ENCODE assay signal across 20 mouse cellular contexts in genomic region chr17:27977008-27977636, GRCm38 (mm10).
DNase-seq lines count a peak whose midpoint lies in the region; TF ChIP-seq lines count a peak whose summit lies in the region.
"Had no signal": no experiment of that assay in that cellular context is flagged by ENCODE, and none has a peak within 500 bp of the region (broad histone marks: within the 10 kb centered on the region; RNA-seq: fewer than 3 reads in every experiment).

No protein-coding gene starts in this region.

- H3K4me3 ChIP-seq in gastrocnemius, adult 2 months = no peak overlapping the region
- no peak overlapping the region for H3K4me3 ChIP-seq in left cerebral cortex, adult 2 months
- no peak overlapping the region for H3K4me3 ChIP-seq in macrophage (ENCODE audit: inconsistent target)
- H3K4me3 ChIP-seq: embryonic facial prominence, embryonic 10.5 days; erythroblast, embryonic 14.5 days; forebrain, embryonic 10.5 days; forebrain, embryonic 15.5 days; heart, adult 2 months; heart, embryonic 15.5 days; hindbrain, embryonic 10.5 days; intestine, embryonic 15.5 days had no signal

- H3K36me3 ChIP-seq in macrophage (ENCODE audit: inconsistent target) = peaks cover 33% of the 10 kb centered on the region

- intact Hi-C loops in gastrocnemius, adult 2 months (cut with DNase I) = no loop called here
- intact Hi-C loops in left cerebral cortex, adult 2 months (cut with DNase I) = loop anchor here (5.0 kb wide), 1 partner anchor 70 kb away; the partner anchor contains the start of genes Anks1 and Taf11

- peaks cover 40% of the 10 kb centered on the region; the same call in 1 of the 2 replicates for H3K79me2 ChIP-seq in macrophage (ENCODE audit: inconsistent target)

- peak overlapping the region; percentile 44 for H3K27ac ChIP-seq in gastrocnemius, adult 2 months
- H3K27ac ChIP-seq in left cerebral cortex, adult 2 months = peak overlapping the region; percentile 57
- peak overlapping the region; percentile 50 for H3K27ac ChIP-seq in macrophage
- H3K27ac ChIP-seq: embryonic facial prominence, embryonic 10.5 days; forebrain, embryonic 10.5 days; forebrain, embryonic 15.5 days; heart, adult 2 months; heart, embryonic 15.5 days; hindbrain, embryonic 10.5 days; hindbrain, embryonic 14.5 days; intestine, embryonic 15.5 days had no signal

- no peak for TF ChIP-seq CTCF in gastrocnemius, adult 2 months (IDR thresholded peaks at IDR 0.05)
- no peak for TF ChIP-seq CTCF in left cerebral cortex, adult 2 months (IDR thresholded peaks at IDR 0.05)

- 86% methylated on average over 2 of the region's 3 CpGs for WGBS in macrophage (ENCODE audit: missing documents)

- no peak for DNase-seq in gastrocnemius, adult 2 months
- no peak for DNase-seq in gastrocnemius, adult 8-10 months (ENCODE audit: low spot score in 2 of 2)
- DNase-seq in left cerebral cortex, adult 2 months (ENCODE audit: extremely low spot score in 1 of 2, low spot score in 2 of 2) = no peak
- DNase-seq in left cerebral cortex, adult 9 months (ENCODE audit: low spot score in 2 of 2) = no peak
- peak; percentile 56 for DNase-seq in NIH3T3 (ENCODE audit: low read depth)
- DNase-seq in embryo, embryonic 10.5 days (ENCODE audit: low spot score) = no peak
- DNase-seq: cerebellum, adult 11 months; cerebellum, adult 8-10 months; cerebellum, postnatal 14 days; gastrocnemius, postnatal 10 days; heart, adult 2 months had no signal
